Mouse (Mus musculus) stomach, postnatal 0 days (tissue): ENCODE measurements around the gene Ppp1cb. TPM values are rescaled to one million over a fixed set of nuclear protein-coding genes. Genes with fewer than 3 reads are reported as not detected.
"Not testable (repeated sequence)": the region's sequence is repeated elsewhere in the genome, so short reads cannot be mapped to it uniquely, and the experiment has no call there.

Source experiments
- ATAC-seq: fragments of 200-750 bp; cut with Nextera tagmentation; 2 replicates; pipeline ENCODE4 v1.8.0; 2017; ENCODE audit not compliant: low FRiP score, low TSS enrichment
- DNase-seq: peaks from one replicate; pipeline ENCODE4 v3.0.0-alpha.2; 2016; ENCODE audit warnings: low spot score
- H3K27ac ChIP-seq: fragments of 300-500 bp; sonication (generic); replicated peaks from 2 replicates; pipeline ENCODE4 v1.5.1; 2014; ENCODE audit warnings: mild to moderate bottlenecking, control low read depth
- H3K27me3 ChIP-seq: fragments of 300-500 bp; sonication (generic); 2 replicates; pipeline ENCODE4 v1.6.1; 2014; ENCODE audit warnings: low read length; ENCODE audit not compliant: control insufficient read depth, insufficient read depth
- H3K36me3 ChIP-seq: fragments of 300-500 bp; sonication (generic); 2 replicates; pipeline ENCODE4 v1.6.1; 2014; ENCODE audit warnings: low read length, mixed read lengths; ENCODE audit not compliant: control insufficient read depth, insufficient read depth
- H3K4me1 ChIP-seq: fragments of 300-500 bp; sonication (generic); replicated peaks from 2 replicates; pipeline ENCODE4 v1.6.1; 2014; ENCODE audit warnings: antibody characterized with exemption; ENCODE audit not compliant: control insufficient read depth, insufficient read depth
- H3K4me2 ChIP-seq: fragments of 300-500 bp; sonication (generic); replicated peaks from 2 replicates; pipeline ENCODE4 v1.6.1; 2014; ENCODE audit warnings: low read depth, mild to moderate bottlenecking, control low read depth, moderate library complexity
- H3K4me3 ChIP-seq: fragments of 300-500 bp; sonication (generic); 2 replicates; pipeline ENCODE4 v1.5.1; 2014; ENCODE audit warnings: low read depth, low read length, control low read depth
- H3K9ac ChIP-seq: fragments of 300-500 bp; sonication (generic); 2 replicates; pipeline ENCODE4 v1.6.1; 2014; ENCODE audit warnings: mild to moderate bottlenecking, low read length, control low read depth, mixed read lengths
- H3K9me3 ChIP-seq: fragments of 300-500 bp; sonication (generic); 2 replicates; pipeline ENCODE4 v1.6.1; 2016; ENCODE audit warnings: low read length; ENCODE audit not compliant: control insufficient read depth
- CTCF ChIP-seq: IDR thresholded peaks from 2 replicates; pipeline ENCODE4 v1.5.1; 2016; ENCODE audit warnings: antibody characterized with exemption, low read depth, mild to moderate bottlenecking, moderate library complexity
- EP300 ChIP-seq: optimal IDR thresholded peaks from 2 replicates; pipeline ENCODE3; 2016; ENCODE audit warnings: antibody characterized with exemption
- WGBS: fragments of 180-500 bp; shearing (Covaris S2); extraction: QIAGEN DNeasy Blood & Tissue Kit; methylation state at CpG from one replicate; pipeline ENCODE4 v1.1.7; 2014; 5-methylcytosine and 5-hydroxymethylcytosine counted together
- polyA plus RNA-seq: library from polyadenylated mRNA; unstranded; fragments of >200 nt; fragmentation: Nextera tagmentation; extraction: Ambion mirVana; gene quantifications from 2 replicates; pipeline ENCODE4 v1.2.1, GENCODE M21; 2015

The Ppp1cb gene
- polyA plus RNA-seq, 1 experiment from 2014 or later: 193 TPM

GRCm38 (mm10) chr5:32424464-32424863 is 34.2 kb upstream of the Ppp1cb start:
- WGBS: 95% methylated on average over 8 of the region's 8 CpGs
- no peak overlapping the region for H3K4me2 ChIP-seq
- no peak for DNase-seq
- no peaks in the 10 kb centered on the region for H3K4me1 ChIP-seq
- H3K27me3 ChIP-seq: no peaks in the 10 kb centered on the region
- TF ChIP-seq CTCF: no peak
- TF ChIP-seq EP300: no peak
- no peaks in the 10 kb centered on the region for H3K9me3 ChIP-seq
- H3K9ac ChIP-seq: no peak overlapping the region
- H3K36me3 ChIP-seq: no peaks in the 10 kb centered on the region
- no peak for ATAC-seq
- no peak overlapping the region for H3K27ac ChIP-seq
- H3K4me3 ChIP-seq: no peak overlapping the region

GRCm38 (mm10) chr5:32425485-32426171 is 33.0 kb upstream of the Ppp1cb start:
- H3K4me1 ChIP-seq: no peaks in the 10 kb centered on the region
- no peaks in the 10 kb centered on the region for H3K9me3 ChIP-seq
- H3K27me3 ChIP-seq: no peaks in the 10 kb centered on the region
- H3K9ac ChIP-seq: no peak overlapping the region
- H3K27ac ChIP-seq: no peak overlapping the region
- no peak for TF ChIP-seq EP300
- TF ChIP-seq CTCF: no peak
- H3K4me3 ChIP-seq: no peak overlapping the region
- no peak overlapping the region for H3K4me2 ChIP-seq
- no peaks in the 10 kb centered on the region for H3K36me3 ChIP-seq
- ATAC-seq (0 out of 2 replicates have a peak, but pooled peaks have one; percentile 17), DNase-seq (no peak)
- WGBS: 48% methylated on average over 14 of the region's 14 CpGs

- H3K27ac ChIP-seq: no peak overlapping the region
- ATAC-seq: no peak
- no peak for DNase-seq
- no peaks in the 10 kb centered on the region for H3K9me3 ChIP-seq
- H3K27me3 ChIP-seq: no peaks in the 10 kb centered on the region
- H3K36me3 ChIP-seq: no peaks in the 10 kb centered on the region
- no peaks in the 10 kb centered on the region for H3K4me1 ChIP-seq
- no peak overlapping the region for H3K4me3 ChIP-seq
- H3K4me2 ChIP-seq: no peak overlapping the region
- TF ChIP-seq CTCF: no peak
- no peak for TF ChIP-seq EP300
- no peak overlapping the region for H3K9ac ChIP-seq
- WGBS: 76% methylated on average over 1 of the region's 1 CpGs
Measured at GRCm38 (mm10) chr5:32430399-32430798, 28.2 kb upstream of the Ppp1cb start.

- not testable (repeated sequence) for H3K27ac ChIP-seq, DNase-seq, H3K9me3 ChIP-seq, H3K27me3 ChIP-seq, H3K4me2 ChIP-seq, H3K9ac ChIP-seq, ATAC-seq, H3K4me3 ChIP-seq, H3K36me3 ChIP-seq, H3K4me1 ChIP-seq
- 76% methylated on average over 3 of the region's 3 CpGs for WGBS
Measured at GRCm38 (mm10) chr5:32434346-32434745, 24.3 kb upstream of the Ppp1cb start.

- Histone ChIP-seq H3K27me3 (no peaks in the 10 kb centered on the region), H3K4me1 (no peaks in the 10 kb centered on the region), H3K9ac (no peak overlapping the region), H3K27ac (no peak overlapping the region), H3K36me3 (no peaks in the 10 kb centered on the region), H3K4me2 (no peak overlapping the region), H3K4me3 (no peak overlapping the region), H3K9me3 (no peaks in the 10 kb centered on the region)
- DNase-seq (no peak), ATAC-seq (no peak)
- WGBS: 67% methylated on average over 3 of the region's 3 CpGs
- TF ChIP-seq CTCF: no peak
- no peak for TF ChIP-seq EP300
Measured at GRCm38 (mm10) chr5:32435612-32436011, 23.0 kb upstream of the Ppp1cb start.

GRCm38 (mm10) chr5:32437901-32438563 is 20.6 kb upstream of the Ppp1cb start:
- WGBS: 24% methylated on average over 5 of the region's 5 CpGs
- DNase-seq (peak; percentile 55), ATAC-seq (peak; percentile 73)
- TF ChIP-seq EP300 (no peak), CTCF (no peak)
- no peak overlapping the region for H3K4me3 ChIP-seq
- H3K27me3 ChIP-seq: no peaks in the 10 kb centered on the region
- no peaks in the 10 kb centered on the region for H3K9me3 ChIP-seq
- H3K36me3 ChIP-seq: no peaks in the 10 kb centered on the region
- no peak overlapping the region for H3K9ac ChIP-seq
- H3K4me2 ChIP-seq: no peak overlapping the region
- peak overlapping the region; percentile 84 for H3K27ac ChIP-seq
- no peaks in the 10 kb centered on the region for H3K4me1 ChIP-seq
